Mouse (Mus musculus): ENCODE measurements around the gene Nt5c.

DNA sequence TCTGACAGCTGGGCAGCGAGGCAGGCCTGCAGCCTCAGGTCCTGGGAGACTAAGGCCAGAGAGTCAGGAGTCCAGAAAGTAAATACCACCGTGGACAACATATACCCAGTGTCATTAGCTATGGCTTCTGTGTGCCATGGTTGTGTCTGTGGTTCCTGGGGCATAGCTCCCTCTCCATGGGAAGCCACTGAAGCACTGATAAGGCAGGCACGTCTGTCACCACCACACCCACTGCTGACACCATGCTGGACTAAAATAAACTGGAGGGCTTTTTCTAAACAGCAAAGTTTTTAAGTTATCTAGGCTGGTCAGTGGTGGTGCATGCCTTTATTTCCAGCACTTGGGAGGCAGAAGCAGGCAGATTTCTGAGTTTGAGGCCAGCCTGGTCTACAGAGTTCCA is 14.9 kb upstream of the Nt5c start:
- no peak for TF ChIP-seq ZC3H11A (IDR thresholded peaks at IDR 0.05; ENCODE audit: borderline replicate concordance, low read depth, low read length)
- no peak for TF ChIP-seq HCFC1 (IDR thresholded peaks at IDR 0.05; ENCODE audit: borderline replicate concordance, insufficient read depth, low read length)
- no peak for TF ChIP-seq ZNF384 (IDR thresholded peaks at IDR 0.05; ENCODE audit: low read depth, low read length)
- no peak for TF ChIP-seq MAFK (IDR thresholded peaks at IDR 0.05; ENCODE audit: insufficient read depth, low read depth, low read length)

Data from ES-E14 (cell line).